In genomic region chr10:18987907-18988199, GRCm38 (mm10) we compare ENCODE assay signal across 13 mouse cellular contexts.
"Had no signal": no experiment of that assay in that cellular context is flagged by ENCODE, and none has a peak within 500 bp of the region (broad histone marks: within the 10 kb centered on the region; RNA-seq: fewer than 3 reads in every experiment).

No protein-coding gene starts in this region.

- DNase-seq: kidney, adult 9 months; layer of hippocampus, adult 9-11 months; left cerebral cortex, postnatal 4 days; lung, adult 18-20 months; lung, postnatal 36 days; thymus, adult 2 months; thymus, postnatal 36 days had no signal

- H3K27ac ChIP-seq: kidney, postnatal 0 days; limb, embryonic 13.5 days; liver, embryonic 14.5 days; midbrain, embryonic 13.5 days; neural tube, embryonic 13.5 days had no signal

- H3K4me1 ChIP-seq: limb, embryonic 13.5 days; neural tube, embryonic 13.5 days had no signal

- H3K4me3 ChIP-seq: limb, embryonic 13.5 days; midbrain, embryonic 13.5 days; neural tube, embryonic 13.5 days had no signal

- H3K36me3 ChIP-seq: limb, embryonic 13.5 days; midbrain, embryonic 13.5 days; neural tube, embryonic 13.5 days had no signal

- H3K27me3 ChIP-seq: limb, embryonic 13.5 days; midbrain, embryonic 13.5 days; neural tube, embryonic 13.5 days had no signal

- H3K4me2 ChIP-seq: limb, embryonic 13.5 days; midbrain, embryonic 13.5 days; neural tube, embryonic 13.5 days had no signal

- H3K9ac ChIP-seq: limb, embryonic 13.5 days; liver, embryonic 14.5 days; midbrain, embryonic 13.5 days; neural tube, embryonic 13.5 days had no signal

- ATAC-seq: intestine, postnatal 0 days; midbrain, embryonic 13.5 days had no signal

- H3K9me3 ChIP-seq: limb, embryonic 13.5 days; midbrain, embryonic 13.5 days; neural tube, embryonic 13.5 days had no signal
